Comparison of ENCODE assay signal across 9 mouse cellular contexts in the genomic region with DNA sequence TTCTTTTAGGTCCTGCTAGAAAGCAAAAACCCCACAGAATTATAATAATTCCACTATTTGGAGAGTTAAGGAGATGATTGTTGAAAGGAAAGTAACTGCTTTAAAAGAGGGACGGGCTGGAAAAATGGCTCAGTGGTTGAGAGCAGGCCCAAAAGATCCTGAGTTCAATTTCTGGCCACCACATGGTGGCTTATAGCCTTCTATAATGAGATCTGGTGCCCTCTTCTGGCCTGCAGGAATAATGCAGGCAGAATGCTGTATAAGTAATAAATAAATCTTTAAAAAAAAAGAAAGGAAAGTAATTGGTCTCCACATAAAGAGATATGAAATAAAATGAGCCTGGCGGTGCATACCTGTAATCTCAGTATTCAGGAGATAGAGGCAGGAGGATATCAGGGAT. TPM values are rescaled to one million over a fixed set of nuclear protein-coding genes. Genes with fewer than 3 reads are reported as not detected.
DNase-seq lines count a peak whose midpoint lies in the region; ATAC-seq lines count a peak whose summit lies in the region.
"Had no signal": no experiment of that assay in that cellular context is flagged by ENCODE, and none has a peak within 500 bp of the region (broad histone marks: within the 10 kb centered on the region; RNA-seq: fewer than 3 reads in every experiment).

No protein-coding gene starts in this region.

- no peak overlapping the region for H3K4me3 ChIP-seq in hindbrain, embryonic 10.5 days
- no peak overlapping the region for H3K4me3 ChIP-seq in hindbrain, embryonic 12.5 days
- H3K4me3 ChIP-seq in embryonic facial prominence, embryonic 10.5 days = no peak overlapping the region
- no peak overlapping the region for H3K4me3 ChIP-seq in neural tube, embryonic 11.5 days (ENCODE audit: low read depth, low read length)
- H3K4me3 ChIP-seq: limb, embryonic 12.5 days had no signal

- H3K9me3 ChIP-seq in hindbrain, embryonic 10.5 days = no peaks in the 10 kb centered on the region
- no peaks in the 10 kb centered on the region for H3K9me3 ChIP-seq in hindbrain, embryonic 12.5 days (replicated peaks)
- H3K9me3 ChIP-seq in embryonic facial prominence, embryonic 10.5 days = no peaks in the 10 kb centered on the region
- H3K9me3 ChIP-seq in neural tube, embryonic 11.5 days (ENCODE audit: control insufficient read depth, low read length) = no peaks in the 10 kb centered on the region
- H3K9me3 ChIP-seq: limb, embryonic 12.5 days had no signal

- no peak overlapping the region for H3K4me2 ChIP-seq in hindbrain, embryonic 12.5 days (replicated peaks)
- H3K4me2 ChIP-seq in neural tube, embryonic 11.5 days (ENCODE audit: low read depth) = no peak overlapping the region

- no peak overlapping the region for H3K9ac ChIP-seq in hindbrain, embryonic 12.5 days
- H3K9ac ChIP-seq in neural tube, embryonic 11.5 days (ENCODE audit: low read length) = no peak overlapping the region
- H3K9ac ChIP-seq: limb, embryonic 12.5 days had no signal

- H3K4me1 ChIP-seq in hindbrain, embryonic 10.5 days (replicated peaks) = peaks cover 10% of the 10 kb centered on the region
- H3K4me1 ChIP-seq in hindbrain, embryonic 12.5 days = peaks cover 3% of the 10 kb centered on the region; the same call in 1 of the 2 replicates
- peaks cover 5% of the 10 kb centered on the region for H3K4me1 ChIP-seq in embryonic facial prominence, embryonic 10.5 days
- no peaks in the 10 kb centered on the region for H3K4me1 ChIP-seq in neural tube, embryonic 11.5 days (ENCODE audit: control insufficient read depth, insufficient read depth, low read length)
- H3K4me1 ChIP-seq: limb, embryonic 12.5 days had no signal

- no peaks in the 10 kb centered on the region for H3K27me3 ChIP-seq in hindbrain, embryonic 10.5 days (ENCODE audit: insufficient read depth, poor library complexity, severe bottlenecking)
- H3K27me3 ChIP-seq in hindbrain, embryonic 12.5 days = no peaks in the 10 kb centered on the region
- H3K27me3 ChIP-seq in embryonic facial prominence, embryonic 10.5 days (replicated peaks; ENCODE audit: low read depth, poor library complexity, severe bottlenecking) = peaks cover 13% of the 10 kb centered on the region; the same call in 1 of the 2 replicates
- no peaks in the 10 kb centered on the region for H3K27me3 ChIP-seq in neural tube, embryonic 11.5 days (ENCODE audit: control insufficient read depth, insufficient read depth, low read length)

- no peaks in the 10 kb centered on the region for H3K36me3 ChIP-seq in hindbrain, embryonic 10.5 days
- no peaks in the 10 kb centered on the region for H3K36me3 ChIP-seq in hindbrain, embryonic 12.5 days
- peaks cover 5% of the 10 kb centered on the region; the same call in 1 of the 2 replicates for H3K36me3 ChIP-seq in embryonic facial prominence, embryonic 10.5 days (replicated peaks)
- no peaks in the 10 kb centered on the region for H3K36me3 ChIP-seq in neural tube, embryonic 11.5 days (ENCODE audit: control insufficient read depth, insufficient read depth, low read length)
- H3K36me3 ChIP-seq: limb, embryonic 12.5 days had no signal

- DNase-seq in hindbrain, embryonic 10.5 days (ENCODE audit: low spot score) = peak; percentile 25
- peak; percentile 69 to 72 for DNase-seq in B cell, adult 2 months
- DNase-seq in R1 (ENCODE audit: low read depth, low spot score) = peak; percentile 74
- peak; percentile 28 for DNase-seq in embryonic facial prominence, embryonic 10.5 days (ENCODE audit: low spot score)
- DNase-seq in layer of hippocampus, postnatal 10 days (ENCODE audit: low spot score in 2 of 2) = peak; percentile 33 to 52
- peak; percentile 12 for DNase-seq in neural tube, embryonic 11.5 days (ENCODE audit: low spot score)
- no peak for DNase-seq in ovary, postnatal 14 days (ENCODE audit: low spot score)

- WGBS in hindbrain, embryonic 10.5 days = 25% methylated on average over 2 of the region's 2 CpGs
- WGBS in hindbrain, embryonic 12.5 days = 35% methylated on average over 2 of the region's 2 CpGs
- WGBS in embryonic facial prominence, embryonic 10.5 days = 28% methylated on average over 2 of the region's 2 CpGs
- WGBS in neural tube, embryonic 11.5 days = 22% methylated on average over 2 of the region's 2 CpGs

- H3K27ac ChIP-seq in hindbrain, embryonic 10.5 days = no peak overlapping the region
- no peak overlapping the region for H3K27ac ChIP-seq in hindbrain, embryonic 12.5 days
- H3K27ac ChIP-seq in embryonic facial prominence, embryonic 10.5 days (replicated peaks) = no peak overlapping the region
- no peak overlapping the region for H3K27ac ChIP-seq in neural tube, embryonic 11.5 days (ENCODE audit: low read depth, low read length)
- H3K27ac ChIP-seq: limb, embryonic 12.5 days had no signal

- no peak for ATAC-seq in hindbrain, embryonic 12.5 days (ENCODE audit: low FRiP score)
- no peak for ATAC-seq in neural tube, embryonic 11.5 days (ENCODE audit: insufficient read depth, low FRiP score, low TSS enrichment)

RNA-seq across cellular contexts. Expression of a gene that starts 1.5 kb away (rescaled TPM):
- 30.0 and 43.4 TPM in 2 replicates for polyA plus RNA-seq in hindbrain, embryonic 10.5 days (2016; fragmentation: Nextera tagmentation; extraction: Ambion mirVana)
- polyA plus RNA-seq in hindbrain, embryonic 12.5 days (2016; fragmentation: Nextera tagmentation; extraction: Ambion mirVana) = 46.5 and 49.9 TPM in 2 replicates
- 47.9 and 49.8 TPM in 2 replicates for polyA plus RNA-seq in embryonic facial prominence, embryonic 10.5 days (2016; fragmentation: Nextera tagmentation; extraction: Ambion mirVana)
- total RNA-seq in layer of hippocampus, postnatal 10 days (2021) = 10 to 100 TPM; 14.5 to 21.5 TPM
- polyA plus RNA-seq in neural tube, embryonic 11.5 days (2014; fragmentation: Nextera tagmentation; extraction: Ambion mirVana) = 47.5 and 47.9 TPM in 2 replicates

RNA-seq across cellular contexts. Expression of a gene that starts 2.3 kb away (rescaled TPM):
- polyA plus RNA-seq in hindbrain, embryonic 10.5 days (2016; fragmentation: Nextera tagmentation; extraction: Ambion mirVana) = 296 and 330 TPM in 2 replicates
- 285 and 293 TPM in 2 replicates for polyA plus RNA-seq in hindbrain, embryonic 12.5 days (2016; fragmentation: Nextera tagmentation; extraction: Ambion mirVana)
- 346 and 350 TPM in 2 replicates for polyA plus RNA-seq in embryonic facial prominence, embryonic 10.5 days (2016; fragmentation: Nextera tagmentation; extraction: Ambion mirVana)
- 100 to 1,000 TPM; 304 to 332 TPM for total RNA-seq in layer of hippocampus, postnatal 10 days (2021)
- 311 and 328 TPM in 2 replicates for polyA plus RNA-seq in neural tube, embryonic 11.5 days (2014; fragmentation: Nextera tagmentation; extraction: Ambion mirVana)

RNA-seq across cellular contexts. Expression of a gene that starts 13.9 kb away (rescaled TPM):
- 21.6 and 22.5 TPM in 2 replicates for polyA plus RNA-seq in hindbrain, embryonic 10.5 days (2016; fragmentation: Nextera tagmentation; extraction: Ambion mirVana)
- 29.1 and 30.2 TPM in 2 replicates for polyA plus RNA-seq in hindbrain, embryonic 12.5 days (2016; fragmentation: Nextera tagmentation; extraction: Ambion mirVana)
- polyA plus RNA-seq in embryonic facial prominence, embryonic 10.5 days (2016; fragmentation: Nextera tagmentation; extraction: Ambion mirVana) = 24.7 and 25.9 TPM in 2 replicates
- 10 to 100 TPM in 1 of 2 experiments, 1 to 10 TPM in 1; 9.8 to 10.5 TPM for total RNA-seq in layer of hippocampus, postnatal 10 days (2021)
- polyA plus RNA-seq in neural tube, embryonic 11.5 days (2014; fragmentation: Nextera tagmentation; extraction: Ambion mirVana) = 32.7 and 33.7 TPM in 2 replicates
